Mouse (Mus musculus) adrenal gland (tissue): ENCODE data around the gene Rbfox2.

Experiments used
- intact Hi-C: fragments of 180-260 bp; cut with DNase I; formaldehyde crosslinking; loops from one replicate; pipeline ENCODE4 v1.15.1; 2025

The Rbfox2 gene

GRCm38 (mm10) chr15:77236055-77236567 is 70.7 kb downstream of the Rbfox2 start:
- intact Hi-C loops, result no loop called here

GRCm38 (mm10) chr15:77235551-77235950 is 71.3 kb downstream of the Rbfox2 start:
- intact Hi-C loops, result no loop called here

GRCm38 (mm10) chr15:77234296-77234695 is 72.5 kb downstream of the Rbfox2 start:
- intact Hi-C loops, result no loop called here

GRCm38 (mm10) chr15:77230144-77230543 is 76.7 kb downstream of the Rbfox2 start:
- intact Hi-C loops, result no loop called here

- intact Hi-C loops, result loop anchor here (5.0 kb wide), 2 partner anchors 35 to 110 kb away; no protein-coding TSS in a partner anchor
Measured at GRCm38 (mm10) chr15:77226831-77227354, 79.9 kb downstream of the Rbfox2 start.

- intact Hi-C loops, result loop anchor here (2.0 to 5.0 kb wide), 3 partner anchors 36 to 133 kb away; no protein-coding TSS in a partner anchor
Measured at GRCm38 (mm10) chr15:77225858-77226257, 80.9 kb downstream of the Rbfox2 start.

GRCm38 (mm10) chr15:77225274-77225673 is 81.5 kb downstream of the Rbfox2 start:
- intact Hi-C loops, result loop anchor here (2.0 to 5.0 kb wide), 3 partner anchors 37 to 134 kb away; no protein-coding TSS in a partner anchor

- intact Hi-C loops, result no loop called here
Measured at GRCm38 (mm10) chr15:77220833-77221232, 86.0 kb downstream of the Rbfox2 start.

GRCm38 (mm10) chr15:77220137-77220536 is 86.7 kb downstream of the Rbfox2 start:
- intact Hi-C loops, result no loop called here

- intact Hi-C loops, result loop anchor here (5.0 kb wide), 2 partner anchors 67 to 142 kb away; no protein-coding TSS in a partner anchor
Measured at GRCm38 (mm10) chr15:77219571-77219970, 87.2 kb downstream of the Rbfox2 start.

- intact Hi-C loops, result loop anchor here (5.0 kb wide), 2 partner anchors 66 to 141 kb away; no protein-coding TSS in a partner anchor
Measured at GRCm38 (mm10) chr15:77218007-77218406, 88.8 kb downstream of the Rbfox2 start.

GRCm38 (mm10) chr15:77217523-77217922 is 89.3 kb downstream of the Rbfox2 start:
- intact Hi-C loops, result loop anchor here (5.0 kb wide), 2 partner anchors 65 to 140 kb away; no protein-coding TSS in a partner anchor

- intact Hi-C loops, result loop anchor here (5.0 kb wide), 2 partner anchors 64 to 139 kb away; no protein-coding TSS in a partner anchor
Measured at GRCm38 (mm10) chr15:77216704-77217103, 90.1 kb downstream of the Rbfox2 start.

- intact Hi-C loops, result loop anchor here (5.0 kb wide), 2 partner anchors 63 to 138 kb away; no protein-coding TSS in a partner anchor
Measured at GRCm38 (mm10) chr15:77215178-77215800, 91.5 kb downstream of the Rbfox2 start.

GRCm38 (mm10) chr15:77214410-77215107 is 92.2 kb downstream of the Rbfox2 start:
- intact Hi-C loops, result loop anchor here (5.0 kb wide), 2 partner anchors 62 to 137 kb away; no protein-coding TSS in a partner anchor

- intact Hi-C loops, result no loop called here
Measured at GRCm38 (mm10) chr15:77213829-77214228, 93.0 kb downstream of the Rbfox2 start.

- intact Hi-C loops, result no loop called here
Measured at GRCm38 (mm10) chr15:77212818-77213217, 94.0 kb downstream of the Rbfox2 start.

- intact Hi-C loops, result no loop called here
Measured at GRCm38 (mm10) chr15:77212217-77212757, 94.5 kb downstream of the Rbfox2 start.

GRCm38 (mm10) chr15:77206996-77207395 is 99.8 kb downstream of the Rbfox2 start:
- intact Hi-C loops, result no loop called here

GRCm38 (mm10) chr15:77204951-77205350 is 101.9 kb downstream of the Rbfox2 start:
- intact Hi-C loops, result loop anchor here (5.0 kb wide), 1 partner anchor 38 kb away; no protein-coding TSS in a partner anchor
